Mouse (Mus musculus): Measurements from ENCODE around the gene D17H6S53E.

- TF ChIP-seq ZNF384 (IDR thresholded peaks at IDR 0.05; ENCODE audit: low read depth, low read length), result no peak
- TF ChIP-seq HCFC1 (IDR thresholded peaks at IDR 0.05; ENCODE audit: borderline replicate concordance, insufficient read depth, low read length), result no peak
- TF ChIP-seq CHD2 (IDR thresholded peaks at IDR 0.05; ENCODE audit: low read depth, low read length), result no peak
Measured at GRCm38 (mm10) chr17:35082841-35083576, 43.2 kb upstream of the D17H6S53E start.

Data from ES-E14 (cell line).